Mouse (Mus musculus) MEL (cell line): ENCODE measurements at regions not wholly inside any gene's neighbourhood (a gene's known extent, or its start where the extent isn't known, plus 50 kb on each side); places are given as distances from the start of the nearest gene placed in this dataset.

Experiments
- DNase-seq: peaks from one replicate; pipeline ENCODE4 v3.0.0; 2011; ENCODE audit warnings: low read depth, low spot score
- H3K27ac ChIP-seq: 2 replicates; pipeline ENCODE4 v1.5.1; 2012; ENCODE audit warnings: low read depth, mild to moderate bottlenecking, control low read depth, low read length, moderate library complexity; ENCODE audit not compliant: control insufficient read depth
- H3K27me3 ChIP-seq, 2 experiments: fragments of 150-350 bp in 1 of 2; sonication (generic) in 1 of 2; 2 replicates each; pipeline ENCODE4 v1.6.1; 2012; ENCODE audit warnings: low read length in 2 of 2, mild to moderate bottlenecking in 2 of 2, improper control_type of control experiment in 1 of 2, moderate library complexity in 1 of 2; ENCODE audit not compliant: insufficient read depth in 2 of 2, control insufficient read depth in 1 of 2
- H3K36me3 ChIP-seq, 2 experiments: 2 replicates each; pipeline ENCODE4 v1.6.1; 2012 to 2014; ENCODE audit warnings: low read length in 2 of 2, improper control_type of control experiment in 1 of 2, inconsistent platforms in 1 of 2, mild to moderate bottlenecking in 1 of 2; ENCODE audit not compliant: insufficient read depth in 2 of 2, control insufficient read depth in 1 of 2
- H3K4me1 ChIP-seq, 2 experiments: fragments of 150-350 bp in 1 of 2; sonication (generic) in 1 of 2; 2 replicates each; pipeline ENCODE4 v1.6.1; 2012; ENCODE audit warnings: low read length in 2 of 2, improper control_type of control experiment in 1 of 2, mild to moderate bottlenecking in 1 of 2; ENCODE audit not compliant: insufficient read depth in 2 of 2, control insufficient read depth in 1 of 2
- H3K4me3 ChIP-seq, 2 experiments: fragments of 150-350 bp in 1 of 2; sonication (generic) in 1 of 2; 2 replicates each; pipeline ENCODE4 v1.5.1; 2012; ENCODE audit warnings: low read depth in 2 of 2, low read length in 2 of 2, mild to moderate bottlenecking in 2 of 2, moderate library complexity in 2 of 2, control low read depth in 1 of 2, improper control_type of control experiment in 1 of 2; ENCODE audit not compliant: control insufficient read depth in 1 of 2, insufficient read depth in 1 of 2
- H3K79me2 ChIP-seq: 2 replicates; pipeline ENCODE4 v1.6.1; 2012; ENCODE audit warnings: mild to moderate bottlenecking, low read length, moderate library complexity; ENCODE audit not compliant: control insufficient read depth, poor library complexity, insufficient read depth
- H3K9ac ChIP-seq: 2 replicates; pipeline ENCODE4 v1.6.1; 2012; ENCODE audit warnings: low read depth, mild to moderate bottlenecking, control low read depth, low read length, moderate library complexity; ENCODE audit not compliant: control insufficient read depth, poor library complexity, severe bottlenecking
- H3K9me3 ChIP-seq: fragments of 150-350 bp; sonication (generic); replicated peaks from 2 replicates; pipeline ENCODE4 v1.6.1; 2012; ENCODE audit warnings: mild to moderate bottlenecking, low read length, improper control_type of control experiment, moderate library complexity; ENCODE audit not compliant: insufficient read depth
- CHD1 ChIP-seq: IDR thresholded peaks from 2 replicates; pipeline ENCODE4 v1.6.1; 2012; ENCODE audit warnings: low read depth, mild to moderate bottlenecking, inconsistent platforms, low read length, improper control_type of control experiment
- CTCF ChIP-seq, 3 experiments: IDR thresholded peaks in 2 of 3; conservative IDR thresholded peaks in 1 of 3; 2 replicates each; pipeline ENCODE4 v1.5.1; 2011 to 2012; ENCODE audit warnings: low read length in 3 of 3, low read depth in 2 of 3, mild to moderate bottlenecking in 2 of 3, improper control_type of control experiment in 1 of 3, inconsistent platforms in 1 of 3, mixed read lengths in 1 of 3, moderate library complexity in 1 of 3; ENCODE audit not compliant: control insufficient read depth in 1 of 3, insufficient read depth in 1 of 3, poor library complexity in 1 of 3, severe bottlenecking in 1 of 3
- E2F4 ChIP-seq: IDR thresholded peaks from 2 replicates; pipeline ENCODE4 v1.6.1; 2011; ENCODE audit warnings: low read depth, low read length, improper control_type of control experiment, borderline replicate concordance
- ELF1 ChIP-seq: IDR thresholded peaks from 2 replicates; pipeline ENCODE4 v1.6.1; 2014; ENCODE audit warnings: low read depth, mild to moderate bottlenecking, inconsistent platforms, low read length, improper control_type of control experiment, moderate library complexity
- ETS1 ChIP-seq: IDR thresholded peaks from 2 replicates; pipeline ENCODE4 v1.6.1; 2012; ENCODE audit warnings: low read depth, mild to moderate bottlenecking, inconsistent platforms, low read length, improper control_type of control experiment, moderate library complexity
- GATA1 ChIP-seq: IDR thresholded peaks from 2 replicates; pipeline ENCODE4 v1.6.1; 2011; ENCODE audit warnings: low read depth, low read length, improper control_type of control experiment
- HCFC1 ChIP-seq: IDR thresholded peaks from 2 replicates; pipeline ENCODE4 v1.6.1; 2012; ENCODE audit warnings: low read depth, mild to moderate bottlenecking, inconsistent platforms, low read length, improper control_type of control experiment, moderate library complexity
- JUND ChIP-seq: IDR thresholded peaks from 2 replicates; pipeline ENCODE4 v1.6.1; 2011; ENCODE audit warnings: low read depth, mild to moderate bottlenecking, improper control_type of control experiment, low read length
- KAT2A ChIP-seq: conservative IDR thresholded peaks from 2 replicates; pipeline ENCODE4 v1.6.1; 2012; ENCODE audit warnings: low read depth, low read length, improper control_type of control experiment, inconsistent platforms
- MAFK ChIP-seq: IDR thresholded peaks from 2 replicates; pipeline ENCODE4 v1.6.1; 2011; ENCODE audit warnings: low read depth, mild to moderate bottlenecking, low read length, improper control_type of control experiment, borderline replicate concordance
- MAX ChIP-seq: IDR thresholded peaks from 2 replicates; pipeline ENCODE4 v1.6.1; 2011; ENCODE audit warnings: low read length, improper control_type of control experiment
- MEF2A ChIP-seq: IDR thresholded peaks from 2 replicates; pipeline ENCODE4 v1.6.1; 2014; ENCODE audit warnings: low read depth, mild to moderate bottlenecking, inconsistent platforms, low read length, improper control_type of control experiment; ENCODE audit not compliant: poor library complexity, insufficient replicate concordance, severe bottlenecking; ENCODE audit errors: extremely low read depth
- MXI1 ChIP-seq: IDR thresholded peaks from 2 replicates; pipeline ENCODE4 v1.6.1; 2011; ENCODE audit warnings: mild to moderate bottlenecking, low read depth, low read length, improper control_type of control experiment
- MYC ChIP-seq: IDR thresholded peaks from 2 replicates; pipeline ENCODE4 v1.6.1; 2011; ENCODE audit warnings: low read depth, mild to moderate bottlenecking, low read length, improper control_type of control experiment, moderate library complexity
- NRF1 ChIP-seq: IDR thresholded peaks from 2 replicates; pipeline ENCODE4 v1.6.1; 2014; ENCODE audit warnings: low read depth, mild to moderate bottlenecking, inconsistent platforms, low read length, improper control_type of control experiment, moderate library complexity; ENCODE audit not compliant: poor library complexity, insufficient read depth, severe bottlenecking
- POLR2A ChIP-seq, 2 experiments: IDR thresholded peaks; 2 replicates each; pipeline ENCODE4 v1.6.1; 2011 to 2012; ENCODE audit warnings: low read length in 2 of 2, mild to moderate bottlenecking in 2 of 2, control low read depth in 1 of 2, improper control_type of control experiment in 1 of 2, low read depth in 1 of 2, moderate library complexity in 1 of 2; ENCODE audit not compliant: control insufficient read depth in 1 of 2, insufficient read depth in 1 of 2, poor library complexity in 1 of 2
- POLR2AphosphoS2 ChIP-seq: IDR thresholded peaks from 2 replicates; pipeline ENCODE4 v1.6.1; 2011; ENCODE audit warnings: low read length, improper control_type of control experiment
- POLR2AphosphoS5 ChIP-seq: IDR thresholded peaks from 2 replicates; pipeline ENCODE4 v1.6.1; 2012; ENCODE audit warnings: low read depth, borderline replicate concordance, mild to moderate bottlenecking, inconsistent platforms, low read length, moderate library complexity, mixed read lengths
- RAD21 ChIP-seq: IDR thresholded peaks from 2 replicates; pipeline ENCODE4 v1.6.1; 2011; ENCODE audit warnings: mild to moderate bottlenecking, low read depth, low read length, improper control_type of control experiment
- RCOR1 ChIP-seq: IDR thresholded peaks from 2 replicates; pipeline ENCODE4 v1.6.1; 2012; ENCODE audit warnings: low read depth, mild to moderate bottlenecking, inconsistent platforms, low read length, improper control_type of control experiment
- SIN3A ChIP-seq: IDR thresholded peaks from 2 replicates; pipeline ENCODE4 v1.6.1; 2012; ENCODE audit warnings: low read length, improper control_type of control experiment, inconsistent platforms
- SMC3 ChIP-seq: IDR thresholded peaks from 2 replicates; pipeline ENCODE4 v1.6.1; 2011; ENCODE audit warnings: low read depth, low read length, improper control_type of control experiment
- TAL1 ChIP-seq: IDR thresholded peaks from 2 replicates; pipeline ENCODE4 v1.6.1; 2012; ENCODE audit warnings: mild to moderate bottlenecking, inconsistent platforms, low read length, moderate library complexity, mixed read lengths
- TBP ChIP-seq: IDR thresholded peaks from 2 replicates; pipeline ENCODE4 v1.8.0; 2011; ENCODE audit warnings: low read depth, low read length, improper control_type of control experiment
- TCF12 ChIP-seq: IDR thresholded peaks from 2 replicates; pipeline ENCODE4 v1.6.1; 2014; ENCODE audit warnings: low read depth, mild to moderate bottlenecking, inconsistent platforms, low read length, improper control_type of control experiment, moderate library complexity
- UBTF ChIP-seq: IDR thresholded peaks from 2 replicates; pipeline ENCODE4 v1.6.1; 2012; ENCODE audit warnings: low read depth, mild to moderate bottlenecking, inconsistent platforms, low read length, improper control_type of control experiment, moderate library complexity, borderline replicate concordance; ENCODE audit not compliant: insufficient read depth
- USF1 ChIP-seq: IDR thresholded peaks from 2 replicates; pipeline ENCODE4 v1.6.1; 2014; ENCODE audit warnings: low read depth, mild to moderate bottlenecking, inconsistent platforms, low read length, improper control_type of control experiment, moderate library complexity
- USF2 ChIP-seq, 2 experiments: IDR thresholded peaks; 2 replicates each; pipeline ENCODE4 v1.6.1; 2011 to 2012; ENCODE audit warnings: improper control_type of control experiment in 2 of 2, low read length in 2 of 2, borderline replicate concordance in 1 of 2, inconsistent platforms in 1 of 2, low read depth in 1 of 2, mild to moderate bottlenecking in 1 of 2; ENCODE audit not compliant: insufficient read depth in 1 of 2
- ZKSCAN1 ChIP-seq: IDR thresholded peaks from 2 replicates; pipeline ENCODE4 v1.6.1; 2012; ENCODE audit warnings: low read depth, mild to moderate bottlenecking, inconsistent platforms, low read length, improper control_type of control experiment, moderate library complexity
- ZMIZ1 ChIP-seq: IDR thresholded peaks from 2 replicates; pipeline ENCODE4 v1.6.1; 2012; ENCODE audit warnings: low read depth, mild to moderate bottlenecking, inconsistent platforms, low read length, improper control_type of control experiment, moderate library complexity
- ZNF384 ChIP-seq: IDR thresholded peaks from 2 replicates; pipeline ENCODE4 v1.6.1; 2012; ENCODE audit warnings: low read depth, mild to moderate bottlenecking, inconsistent platforms, low read length, improper control_type of control experiment

- no peak for TF ChIP-seq RAD21
- TF ChIP-seq NRF1, result no peak
- TF ChIP-seq POLR2AphosphoS5, result no peak
- TF ChIP-seq UBTF, result no peak
- TF ChIP-seq MYC, result no peak
- TF ChIP-seq MAFK, result no peak
- no peak for TF ChIP-seq ZMIZ1
- no peak for TF ChIP-seq GATA1
- no peak for TF ChIP-seq MXI1
- no peak for TF ChIP-seq USF2 (IDR thresholded peaks at IDR 0.05; ENCODE audit: borderline replicate concordance in 1 of 2, insufficient read depth in 1 of 2, low read depth in 1 of 2, low read length in 2 of 2)
- TF ChIP-seq MAX, result no peak
- TF ChIP-seq TBP, result no peak
- no peak for TF ChIP-seq HCFC1
- TF ChIP-seq POLR2AphosphoS2, result no peak
- TF ChIP-seq CTCF (IDR thresholded peaks at IDR 0.05 in 2 of 3, conservative IDR thresholded peaks at IDR 0.05 in 1 of 3; ENCODE audit: control insufficient read depth in 1 of 3, insufficient read depth in 1 of 3, low read depth in 2 of 3, low read length in 3 of 3, poor library complexity in 1 of 3, severe bottlenecking in 1 of 3), result no peak
- no peak for TF ChIP-seq SMC3
- no peak for TF ChIP-seq TAL1
- TF ChIP-seq ELF1, result no peak
- no peak for TF ChIP-seq TCF12
- Histone ChIP-seq H3K27ac (no peak overlapping the region), H3K9me3 (no peaks in the 10 kb centered on the region), H3K9ac (no peak overlapping the region), H3K79me2 (no peaks in the 10 kb centered on the region), H3K27me3 (no peaks in the 10 kb centered on the region), H3K4me3 (no peak overlapping the region), H3K36me3 (no peaks in the 10 kb centered on the region), H3K4me1 (no peaks in the 10 kb centered on the region)
- DNase-seq, result no peak
Measured at GRCm38 (mm10) chr7:129995529-129995928, 403.9 kb downstream of the Wdr11 start.

DNA sequence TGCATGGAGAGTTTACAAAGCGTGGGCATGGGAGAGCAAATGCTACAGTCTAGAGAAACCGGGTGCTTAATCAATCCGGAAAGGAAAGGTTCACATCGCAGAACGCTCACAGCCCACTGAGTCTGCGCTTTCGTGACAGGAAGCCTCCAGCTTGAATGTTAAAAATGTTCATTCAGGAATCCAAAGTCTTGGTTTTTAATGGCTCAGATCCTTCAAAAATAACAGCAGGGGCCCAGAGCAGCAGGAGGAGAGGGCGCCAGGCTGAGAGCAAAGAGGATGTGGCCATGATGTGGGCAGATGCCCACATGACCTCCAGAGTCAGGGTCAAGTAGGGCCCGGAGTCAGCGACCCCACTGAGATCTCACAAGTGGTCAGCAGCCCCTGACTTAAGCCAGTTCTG, 409.4 kb downstream of the Wdr11 start:
- no peak overlapping the region for H3K4me3 ChIP-seq
- H3K9me3 ChIP-seq, result no peaks in the 10 kb centered on the region
- no peaks in the 10 kb centered on the region for H3K27me3 ChIP-seq
- TF ChIP-seq HCFC1 (no peak), ZNF384 (no peak), ZKSCAN1 (no peak), POLR2A (IDR thresholded peaks at IDR 0.05; ENCODE audit: control insufficient read depth in 1 of 2, insufficient read depth in 1 of 2, low read depth in 1 of 2, low read length in 2 of 2, poor library complexity in 1 of 2) (no peak), ETS1 (no peak), CHD1 (no peak), JUND (no peak), POLR2AphosphoS5 (no peak), MEF2A (no peak), E2F4 (no peak), MAX (no peak), MYC (no peak), POLR2AphosphoS2 (no peak), KAT2A (no peak), USF1 (no peak), TCF12 (no peak), USF2 (IDR thresholded peaks at IDR 0.05; ENCODE audit: borderline replicate concordance in 1 of 2, insufficient read depth in 1 of 2, low read depth in 1 of 2, low read length in 2 of 2) (no peak), ZMIZ1 (no peak), RCOR1 (no peak), SIN3A (no peak)
- no peaks in the 10 kb centered on the region for H3K79me2 ChIP-seq
- no peak overlapping the region for H3K9ac ChIP-seq
- no peak for DNase-seq
- no peaks in the 10 kb centered on the region for H3K4me1 ChIP-seq
- no peak overlapping the region for H3K27ac ChIP-seq
- no peaks in the 10 kb centered on the region for H3K36me3 ChIP-seq
